Mouse (Mus musculus): ENCODE measurements around the gene Polr2c. TPM values are rescaled to one million over a fixed set of nuclear protein-coding genes. Genes with fewer than 3 reads are reported as not detected.

Polr2c gene
- total and polyA plus RNA-seq, 3 experiments = 93.2 to 141 (median 120) TPM

GRCm38 (mm10) chr8:94862487-94863220 lies 5.4 kb downstream of the Polr2c start:
- no peak for TF ChIP-seq ZKSCAN1 (IDR thresholded peaks at IDR 0.05; ENCODE audit: borderline replicate concordance, low read depth, low read length)
- TF ChIP-seq CHD2 (IDR thresholded peaks at IDR 0.05; ENCODE audit: low read length) = no peak
- dilution Hi-C loops (cut with MboI; ENCODE audit: extremely low pct_ligation_motif_present, extremely low pct_unique_long_range_greater_than_20kb, low sequenced_read_pairs) = no loop called here

GRCm38 (mm10) chr8:94863897-94864673 lies 6.8 kb downstream of the Polr2c start:
- H3K27ac ChIP-seq (ENCODE audit: insufficient read depth, low read depth) = no peak overlapping the region

More at GRCm38 (mm10) chr8:94862487-94863220, 5.4 kb downstream of the Polr2c start:
- DNase-seq (ENCODE audit: extremely low read depth) = no peak
- in situ Hi-C loops (cut with MboI; ENCODE audit: low pct_ligation_motif_present, low pct_unique_long_range_greater_than_20kb, low sequenced_read_pairs) = no loop called here
- Histone ChIP-seq H3K4me2 (ENCODE audit: insufficient read depth, low read depth, poor library complexity, severe bottlenecking) (no peak overlapping the region), H3K36me3 (replicated peaks in 1 of 2; ENCODE audit: control insufficient read depth in 1 of 2, insufficient read depth in 1 of 2, low read length in 1 of 2) (peaks cover 60 to 84% of the 10 kb centered on the region in 2 experiments), H3K9ac (ENCODE audit: insufficient read depth, low read depth) (no peak overlapping the region), H3K4me3 (replicated peaks in 1 of 3; ENCODE audit: low read depth in 2 of 3, low read length in 2 of 3, poor library complexity in 1 of 3) (no peak overlapping the region), H3K79me2 (replicated peaks; ENCODE audit: control insufficient read depth, extremely low read depth, insufficient read depth, poor library complexity, severe bottlenecking) (peaks cover 25% of the 10 kb centered on the region), H3K27ac (ENCODE audit: insufficient read depth, low read depth) (no peak overlapping the region), H3K27me3 (replicated peaks) (no peaks in the 10 kb centered on the region), H3K9me3 (replicated peaks; ENCODE audit: low read length) (no peaks in the 10 kb centered on the region), H3K4me1 (ENCODE audit: control insufficient read depth in 1 of 2, insufficient read depth in 2 of 2) (peaks cover 6 to 27% of the 10 kb centered on the region in 2 experiments)

GRCm38 (mm10) chr8:94865292-94865691 lies 8.0 kb downstream of the Polr2c start:
- TF ChIP-seq KAT2A (IDR thresholded peaks at IDR 0.05; ENCODE audit: insufficient replicate concordance, low read length) (no peak), MYC (IDR thresholded peaks at IDR 0.05; ENCODE audit: low read depth, low read length) (no peak), E2F4 (IDR thresholded peaks at IDR 0.05; ENCODE audit: insufficient replicate concordance, low read depth, low read length) (no peak), IRF4 (IDR thresholded peaks at IDR 0.05; ENCODE audit: low read depth, low read length) (no peak), SIN3A (IDR thresholded peaks at IDR 0.05; ENCODE audit: low read length) (no peak), TBP (conservative IDR thresholded peaks at IDR 0.05; ENCODE audit: low read depth, low read length) (no peak), MAFK (IDR thresholded peaks at IDR 0.05; ENCODE audit: insufficient replicate concordance, low read length) (no peak), ETS1 (conservative IDR thresholded peaks at IDR 0.05; ENCODE audit: low read depth, low read length) (no peak), JUN (IDR thresholded peaks at IDR 0.05; ENCODE audit: insufficient read depth, low read depth, low read length) (no peak), UBTF (IDR thresholded peaks at IDR 0.05; ENCODE audit: low read depth, low read length) (no peak), JUND (conservative IDR thresholded peaks at IDR 0.05; ENCODE audit: low read depth, low read length) (no peak), ZNF384 (IDR thresholded peaks at IDR 0.05; ENCODE audit: low read depth, low read length) (no peak), USF2 (conservative IDR thresholded peaks at IDR 0.05; ENCODE audit: low read depth, low read length) (no peak), NELFE (IDR thresholded peaks at IDR 0.05; ENCODE audit: low read depth, low read length) (no peak), POLR2A (IDR thresholded peaks at IDR 0.05; ENCODE audit: low read depth, low read length) (no peak), GABPA (IDR thresholded peaks at IDR 0.05; ENCODE audit: insufficient replicate concordance, low read depth, low read length) (no peak), ZC3H11A (IDR thresholded peaks at IDR 0.05; ENCODE audit: low read depth, low read length) (no peak), ELF1 (IDR thresholded peaks at IDR 0.05; ENCODE audit: low read depth, low read length) (no peak), MXI1 (IDR thresholded peaks at IDR 0.05; ENCODE audit: low read depth, low read length) (no peak)
- Histone ChIP-seq H3K27me3 (replicated peaks) (no peaks in the 10 kb centered on the region), H3K4me1 (ENCODE audit: control insufficient read depth in 1 of 2, insufficient read depth in 2 of 2) (peaks cover 0 to 19% of the 10 kb centered on the region in 2 experiments; a peak in 2 of 4 replicates), H3K27ac (ENCODE audit: insufficient read depth, low read depth) (no peak overlapping the region), H3K9ac (ENCODE audit: insufficient read depth, low read depth) (no peak overlapping the region), H3K4me3 (replicated peaks in 1 of 3; ENCODE audit: low read depth in 2 of 3, low read length in 2 of 3, poor library complexity in 1 of 3) (no peak overlapping the region), H3K79me2 (replicated peaks; ENCODE audit: control insufficient read depth, extremely low read depth, insufficient read depth, poor library complexity, severe bottlenecking) (0 out of 2 replicates have a peak, but pooled peaks cover under 1% of the 10 kb centered on the region), H3K4me2 (ENCODE audit: insufficient read depth, low read depth, poor library complexity, severe bottlenecking) (no peak overlapping the region), H3K36me3 (replicated peaks in 1 of 2; ENCODE audit: control insufficient read depth in 1 of 2, insufficient read depth in 1 of 2, low read length in 1 of 2) (peaks cover 56 to 90% of the 10 kb centered on the region in 2 experiments), H3K9me3 (replicated peaks; ENCODE audit: low read length) (no peaks in the 10 kb centered on the region)
- no peak for DNase-seq (ENCODE audit: extremely low read depth)
- dilution Hi-C loops (cut with MboI; ENCODE audit: extremely low pct_ligation_motif_present, extremely low pct_unique_long_range_greater_than_20kb, low sequenced_read_pairs) (no loop called here), in situ Hi-C loops (cut with MboI; ENCODE audit: low pct_ligation_motif_present, low pct_unique_long_range_greater_than_20kb, low sequenced_read_pairs) (no loop called here)

More at GRCm38 (mm10) chr8:94863897-94864673, 6.8 kb downstream of the Polr2c start:
- H3K9ac ChIP-seq (ENCODE audit: insufficient read depth, low read depth) = no peak overlapping the region
- no peak for DNase-seq (ENCODE audit: extremely low read depth)
- peaks cover 60 to 94% of the 10 kb centered on the region in 2 experiments for H3K36me3 ChIP-seq (replicated peaks in 1 of 2; ENCODE audit: control insufficient read depth in 1 of 2, insufficient read depth in 1 of 2, low read length in 1 of 2)
- H3K4me1 ChIP-seq (ENCODE audit: control insufficient read depth in 1 of 2, insufficient read depth in 2 of 2) = peaks cover 4 to 29% of the 10 kb centered on the region in 2 experiments
- H3K4me3 ChIP-seq (replicated peaks in 1 of 3; ENCODE audit: low read depth in 2 of 3, low read length in 2 of 3, poor library complexity in 1 of 3) = no peak overlapping the region
- in situ Hi-C loops (cut with MboI; ENCODE audit: low pct_ligation_motif_present, low pct_unique_long_range_greater_than_20kb, low sequenced_read_pairs) (no loop called here), dilution Hi-C loops (cut with MboI; ENCODE audit: extremely low pct_ligation_motif_present, extremely low pct_unique_long_range_greater_than_20kb, low sequenced_read_pairs) (no loop called here)
- no peaks in the 10 kb centered on the region for H3K27me3 ChIP-seq (replicated peaks)
- TF ChIP-seq MAX (IDR thresholded peaks at IDR 0.05; ENCODE audit: low read length) = no peak
- no peak for TF ChIP-seq USF2 (conservative IDR thresholded peaks at IDR 0.05; ENCODE audit: low read depth, low read length)
- TF ChIP-seq CHD2 (IDR thresholded peaks at IDR 0.05; ENCODE audit: low read length) = no peak
- peak in 1 of 2 experiments; percentile 7; a peak in 1 of 4 replicates for TF ChIP-seq CTCF (conservative IDR thresholded peaks at IDR 0.05 in 1 of 2, IDR thresholded peaks at IDR 0.05 in 1 of 2; ENCODE audit: low read depth in 2 of 2, low read length in 2 of 2)
- no peak for TF ChIP-seq IRF4 (IDR thresholded peaks at IDR 0.05; ENCODE audit: low read depth, low read length)
- H3K4me2 ChIP-seq (ENCODE audit: insufficient read depth, low read depth, poor library complexity, severe bottlenecking) = no peak overlapping the region
- no peaks in the 10 kb centered on the region for H3K9me3 ChIP-seq (replicated peaks; ENCODE audit: low read length)
- peaks cover 12% of the 10 kb centered on the region for H3K79me2 ChIP-seq (replicated peaks; ENCODE audit: control insufficient read depth, extremely low read depth, insufficient read depth, poor library complexity, severe bottlenecking)

All from CH12.LX (cell line).